Mouse (Mus musculus) megakaryocyte, embryonic 14.5 days (primary cell): ENCODE measurements at regions not wholly inside any gene's neighbourhood (a gene's known extent, or its start where the extent isn't known, plus 50 kb on each side); places are given as distances from the start of the nearest gene placed in this dataset.

Experiments
- FLI1 ChIP-seq: IDR thresholded peaks from 2 replicates; pipeline ENCODE4 v1.6.1; 2012; ENCODE audit warnings: low read length, inconsistent platforms, mixed read lengths
- GATA1 ChIP-seq: IDR thresholded peaks from 3 replicates; pipeline ENCODE4 v1.6.1; 2012; ENCODE audit warnings: mixed read lengths, low read length, inconsistent platforms, borderline replicate concordance

- TF ChIP-seq GATA1 (no peak), FLI1 (no peak)
Observed at GRCm38 (mm10) chr1:144965736-144966135, 190.5 kb upstream of the Rgs18 start.
